Mouse (Mus musculus) CD4-positive, CD25-positive, alpha-beta regulatory T cell, adult 2 months (primary cell): Measurements from ENCODE around the gene Ppm1d.

Experiments
- DNase-seq: peaks from one replicate; pipeline ENCODE4 v3.0.0-alpha.2; 2012; ENCODE audit warnings: low read depth, low spot score

Gene Ppm1d

DNA sequence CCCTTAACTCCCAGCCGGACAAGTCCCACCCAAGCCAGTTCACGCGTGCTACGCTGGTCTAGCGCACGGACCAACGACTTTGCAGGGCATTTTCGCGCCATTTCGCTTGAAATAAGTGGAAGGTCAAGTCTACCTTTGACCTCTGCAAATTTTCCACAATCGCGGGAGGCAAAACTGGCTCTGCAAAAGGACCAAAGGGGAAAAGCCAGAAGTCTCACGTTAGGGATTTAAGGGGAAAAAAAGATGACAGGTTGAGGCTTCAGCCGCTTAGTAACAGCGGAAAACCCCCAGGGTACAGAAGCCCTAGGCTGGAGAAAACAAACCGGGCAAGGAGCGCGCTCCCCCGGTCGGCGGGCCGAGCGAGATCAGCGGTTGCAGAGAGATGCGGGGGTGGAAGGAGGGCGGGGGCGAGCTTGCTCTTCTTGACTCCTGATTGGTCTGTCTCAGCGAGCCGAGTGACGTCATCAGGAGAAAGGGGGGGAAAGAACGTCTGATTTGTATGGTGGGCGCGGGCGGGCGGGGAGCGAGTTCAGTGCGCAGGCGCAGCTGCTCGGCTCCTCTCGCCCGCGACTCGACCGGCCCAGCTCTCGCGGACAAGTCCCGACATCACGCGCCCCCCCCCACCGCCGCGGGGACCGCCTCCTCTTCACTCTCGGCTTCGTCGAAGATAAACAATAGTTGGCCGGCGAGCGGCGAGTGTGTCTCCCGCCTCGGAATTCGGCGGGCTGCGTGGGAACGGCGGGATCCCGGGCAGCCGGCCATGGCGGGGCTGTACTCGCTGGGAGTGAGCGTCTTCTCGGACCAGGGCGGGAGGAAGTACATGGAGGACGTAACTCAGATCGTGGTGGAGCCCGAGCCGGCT is at the start of gene Ppm1d:
TSS of gene Ppm1d (plus strand) at position 532 of the 862 bp plus-strand sequence.
- peak; percentile 100 for DNase-seq

DNA sequence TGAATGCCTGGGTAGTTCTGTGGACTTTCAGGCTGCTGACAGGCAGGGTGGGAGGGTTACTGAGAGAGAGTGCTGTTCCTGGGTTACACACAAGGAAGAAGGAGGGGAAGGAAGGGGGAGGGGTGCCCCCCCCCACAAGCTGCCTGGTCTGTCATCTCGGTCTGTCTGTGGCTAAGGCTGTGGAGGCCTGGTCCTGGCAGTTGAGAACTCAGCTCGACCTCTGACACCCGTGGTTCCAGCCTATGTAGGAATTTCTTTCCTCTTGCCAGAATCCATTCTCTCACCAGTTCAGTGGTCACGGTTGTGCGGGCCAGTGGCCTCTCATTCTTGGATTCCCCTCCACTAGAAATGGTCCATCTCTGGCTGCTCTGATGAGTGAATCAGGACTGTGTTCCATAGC is 46.4 kb upstream of the Ppm1d start:
- no peak for DNase-seq

DNA sequence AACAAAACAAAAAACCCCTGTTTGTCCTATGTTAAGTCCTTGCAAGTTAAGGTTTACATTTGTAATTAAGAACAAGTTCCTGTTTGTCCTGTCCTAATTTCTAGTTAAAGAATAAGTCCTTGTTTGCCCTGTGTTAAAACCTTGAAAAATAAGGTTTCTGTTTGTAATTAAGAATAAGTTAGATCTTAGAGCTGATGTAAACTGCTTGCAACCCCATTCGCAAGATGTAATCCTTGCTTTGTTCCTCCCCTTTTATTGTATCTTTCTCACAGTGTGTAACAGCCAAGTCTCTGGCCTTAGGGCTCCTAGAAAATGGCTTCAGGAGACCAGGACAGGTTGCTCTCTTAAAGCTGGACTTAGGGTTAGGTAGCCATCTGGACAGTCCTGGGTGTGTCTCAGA is 43.7 kb upstream of the Ppm1d start:
- DNase-seq: no peak

DNA sequence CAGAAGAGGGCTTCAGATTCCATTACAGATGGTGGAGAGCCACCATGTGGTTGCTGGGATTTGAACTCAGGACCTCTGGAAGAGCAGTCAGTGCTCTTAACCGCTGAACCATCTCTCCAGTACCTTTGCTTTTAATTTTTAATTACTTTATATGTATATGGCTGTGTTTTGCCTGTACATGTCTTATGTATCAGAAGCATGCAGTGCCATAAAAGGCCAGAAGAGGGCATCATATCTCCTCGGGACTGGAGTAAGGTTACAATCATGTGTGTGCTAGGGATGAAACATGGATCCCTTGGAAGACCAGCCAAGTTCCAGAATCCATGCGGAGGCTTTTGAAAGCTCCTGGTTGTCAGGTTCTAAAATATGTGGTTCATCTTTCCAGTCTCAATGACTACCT is 40.4 kb upstream of the Ppm1d start:
- peak; percentile 81 for DNase-seq

DNA sequence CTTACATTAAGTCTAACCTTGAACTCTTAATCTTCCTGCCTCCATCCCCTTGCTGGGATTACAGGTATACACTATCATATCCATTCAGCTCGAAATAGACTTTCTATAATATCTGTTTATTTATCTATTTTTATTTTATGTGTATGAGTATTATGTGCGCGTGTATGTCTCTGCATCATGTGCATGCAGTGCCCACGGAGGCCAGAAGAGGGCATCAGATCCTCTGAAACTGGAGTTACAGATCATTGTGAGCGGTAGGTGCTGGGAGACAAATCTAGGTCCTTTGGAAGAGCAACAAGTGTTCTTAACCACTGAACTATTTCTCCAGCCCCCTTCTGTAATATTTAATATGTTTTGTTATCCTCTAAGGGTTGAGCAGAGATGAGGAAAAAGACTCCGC is 37.7 kb upstream of the Ppm1d start:
- peak; percentile 38 for DNase-seq

DNA sequence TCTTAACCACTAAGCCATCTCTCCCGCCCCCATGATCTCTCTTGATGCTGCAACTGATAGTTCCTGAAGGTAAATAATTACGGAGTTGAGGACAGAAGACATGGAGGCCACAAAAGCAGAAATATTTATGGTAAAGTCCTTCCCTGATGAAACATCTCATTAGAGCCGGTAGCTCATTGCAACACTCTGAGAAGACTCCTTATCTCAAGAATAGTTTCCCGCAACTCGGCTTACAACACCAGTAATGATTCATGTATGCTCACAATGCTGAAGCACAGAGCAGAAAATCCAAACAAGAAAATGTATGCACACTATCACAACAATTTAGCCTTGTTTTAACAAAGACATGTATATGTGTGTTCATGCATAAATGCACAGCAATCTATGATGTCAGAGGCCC is 35.9 kb upstream of the Ppm1d start:
- no peak for DNase-seq

DNA sequence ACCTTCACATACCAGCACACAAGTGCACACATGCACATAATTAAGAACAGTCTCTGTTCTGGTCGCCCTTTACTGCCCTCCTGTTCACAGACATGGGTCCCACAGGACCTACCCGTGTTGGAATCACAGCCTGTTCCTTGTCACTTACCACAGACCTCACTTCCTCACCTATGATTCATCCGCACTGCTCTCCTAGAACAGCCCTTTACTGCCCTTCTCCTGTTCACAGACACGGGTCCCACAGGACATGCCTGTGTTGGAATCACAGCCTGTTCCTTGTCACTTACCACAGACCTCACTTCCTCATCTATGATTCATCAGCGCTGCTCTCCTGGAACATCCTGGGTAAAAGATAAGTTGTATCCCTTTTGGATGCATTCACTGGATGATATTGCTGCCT is 33.4 kb upstream of the Ppm1d start:
- DNase-seq: no peak

DNA sequence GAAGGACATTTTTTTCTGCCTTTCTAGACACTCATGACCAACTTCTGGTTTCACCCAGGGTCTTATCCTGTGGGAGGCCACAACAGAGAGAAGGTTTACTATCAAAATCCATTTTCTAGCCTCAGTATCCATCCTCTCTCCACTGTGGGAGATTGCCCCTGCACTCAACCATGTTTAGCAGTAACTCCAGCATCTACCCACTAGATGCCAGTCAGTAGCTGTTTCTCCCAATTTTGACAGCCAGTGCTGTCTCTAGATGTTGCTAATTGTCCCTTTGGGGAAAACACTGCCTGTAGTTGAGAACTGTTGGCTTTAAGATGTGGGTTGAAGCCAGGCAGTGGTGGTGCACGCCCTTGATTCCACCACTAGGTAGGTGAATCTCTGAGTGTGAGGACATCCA is 32.9 kb upstream of the Ppm1d start:
- no peak for DNase-seq

DNA sequence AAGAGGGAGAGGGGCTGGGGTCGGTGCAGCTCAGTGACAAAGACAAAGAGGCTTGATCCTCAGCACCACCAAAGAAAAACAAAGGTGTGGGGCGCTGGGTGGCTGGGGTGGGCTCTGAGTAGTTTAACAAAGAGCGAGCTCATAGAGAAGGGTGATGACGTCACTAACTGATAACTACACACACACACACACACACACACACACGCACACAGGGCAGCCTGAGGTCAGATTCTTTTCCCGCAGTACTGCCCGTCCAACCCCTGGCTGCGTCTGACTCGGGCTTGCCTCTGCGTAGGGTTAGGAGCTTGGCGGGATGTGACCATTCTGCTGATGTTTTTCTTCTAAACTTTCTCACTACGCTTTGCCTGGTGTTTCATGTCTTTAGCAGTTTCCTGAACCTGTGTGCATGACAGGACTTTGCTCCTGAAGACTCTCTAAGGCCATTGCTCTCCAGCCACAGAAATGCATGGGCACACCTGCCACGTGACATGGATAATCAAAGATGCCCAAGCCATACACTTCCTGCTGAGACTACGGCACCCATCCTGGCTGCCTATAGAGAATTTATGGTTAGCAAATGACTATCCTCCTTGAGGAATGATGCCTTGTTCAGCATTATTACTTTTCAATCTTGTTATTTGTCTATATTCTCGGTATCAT is 29.7 kb upstream of the Ppm1d start:
- no peak for DNase-seq

DNA sequence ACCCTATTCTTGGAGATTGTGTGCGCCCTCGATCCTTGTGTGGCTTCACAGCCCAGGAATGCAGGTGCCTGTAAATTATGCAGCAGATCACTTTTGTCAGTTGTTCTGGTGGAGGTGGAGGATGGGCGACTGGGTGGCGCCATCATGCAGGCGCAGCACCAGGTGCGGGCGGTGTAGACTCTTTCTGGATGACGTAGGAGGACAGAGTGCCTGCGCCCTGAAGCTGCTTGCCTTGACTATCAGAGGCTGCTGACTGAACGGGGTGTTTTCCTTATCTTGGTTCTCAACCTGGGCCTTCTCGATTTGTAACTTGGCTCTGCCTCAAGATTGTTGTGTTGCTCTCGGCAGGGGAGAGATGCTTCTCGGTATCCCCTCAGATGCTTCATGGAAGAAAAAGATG is 13.1 kb upstream of the Ppm1d start:
- DNase-seq: no peak

DNA sequence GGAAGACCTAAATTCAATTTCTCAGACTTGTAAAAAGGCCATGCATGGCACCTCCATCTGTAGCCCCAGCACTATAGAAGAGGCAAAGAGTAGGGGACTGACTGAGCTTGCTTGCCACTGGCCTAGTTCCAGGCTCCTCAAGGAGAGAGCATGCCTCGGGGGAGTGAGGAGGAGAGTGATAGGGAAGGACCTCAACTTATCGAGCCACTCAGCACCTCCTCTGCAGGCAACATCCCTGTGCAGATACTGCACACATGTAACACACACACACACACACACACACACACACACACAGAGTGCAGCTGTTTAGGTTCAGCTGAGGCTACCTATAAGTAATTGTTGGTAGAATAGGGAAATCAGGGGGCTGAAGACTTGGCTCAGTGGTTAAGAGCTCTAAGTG is 11.2 kb upstream of the Ppm1d start:
- no peak for DNase-seq

DNA sequence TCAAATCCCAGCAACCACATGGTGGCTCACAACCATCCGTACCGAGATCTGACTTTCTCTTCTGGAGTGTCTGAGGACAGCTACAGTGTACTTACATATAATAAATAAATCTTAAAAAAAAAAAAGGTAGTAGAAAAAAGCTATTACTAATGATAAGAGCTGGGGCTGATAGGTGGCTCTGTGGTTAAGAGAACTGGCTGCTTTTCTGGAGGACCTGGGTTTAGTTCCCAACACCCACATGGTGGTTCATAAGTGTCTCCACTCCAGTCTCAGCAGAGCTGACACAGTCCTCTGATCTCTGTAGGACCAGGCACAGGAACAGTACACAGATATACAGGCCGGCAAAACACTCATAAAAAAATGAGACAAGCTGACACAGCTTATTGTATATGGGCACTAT is 9.9 kb upstream of the Ppm1d start:
- no peak for DNase-seq

DNA sequence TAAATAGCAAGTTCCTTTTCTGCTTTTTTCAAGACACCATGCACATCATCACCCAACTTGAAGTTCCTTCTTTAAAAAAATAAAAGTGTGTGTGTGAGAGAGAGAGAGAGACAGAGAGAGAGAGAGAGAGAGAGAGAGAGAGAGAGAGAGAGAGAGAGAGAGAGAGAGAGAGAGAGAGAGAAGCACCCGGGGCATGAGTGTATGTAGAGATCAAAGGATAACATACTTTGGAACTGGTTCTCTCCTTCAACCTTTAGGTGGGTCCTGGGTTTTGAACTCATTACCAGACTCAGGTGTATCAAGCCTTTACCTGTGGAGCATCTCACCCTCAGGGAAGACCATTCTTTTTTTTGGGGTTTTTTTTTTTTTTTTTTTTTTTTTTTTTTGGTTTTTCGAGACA is 9.2 kb upstream of the Ppm1d start:
- no peak for DNase-seq

DNA sequence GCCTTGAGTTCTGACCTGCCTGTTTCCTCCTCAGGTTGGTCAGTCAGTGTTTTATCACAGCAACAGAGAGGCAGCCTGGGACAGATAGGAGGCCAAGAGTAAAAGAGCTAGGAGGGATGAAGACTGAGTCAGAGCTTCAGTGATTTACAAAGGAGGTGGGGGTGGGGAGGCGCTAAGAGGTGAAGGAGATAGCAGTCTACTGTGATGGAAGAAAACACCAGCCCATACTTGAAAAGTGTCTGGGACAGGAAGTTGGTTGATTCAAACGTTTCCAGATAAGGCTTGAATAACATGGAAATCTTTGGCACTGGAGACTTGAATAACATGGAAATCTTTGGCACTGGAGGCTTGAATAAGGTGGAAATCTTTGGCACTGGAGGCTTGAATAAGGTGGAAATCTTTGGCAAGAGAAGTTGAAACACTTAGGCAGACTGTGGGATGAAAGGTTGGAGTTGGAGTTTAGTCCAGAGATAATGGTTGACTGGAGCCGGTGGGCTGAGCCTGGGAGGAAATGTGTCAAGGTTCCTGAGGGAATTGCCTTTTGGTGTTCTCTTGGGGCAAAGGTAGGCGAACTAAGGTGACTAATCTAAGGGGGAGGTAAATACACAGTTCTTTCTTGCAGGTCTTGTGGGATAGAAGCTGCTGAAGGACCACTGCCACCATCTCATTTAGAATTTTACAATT is 4.3 kb upstream of the Ppm1d start:
- no peak for DNase-seq

DNA sequence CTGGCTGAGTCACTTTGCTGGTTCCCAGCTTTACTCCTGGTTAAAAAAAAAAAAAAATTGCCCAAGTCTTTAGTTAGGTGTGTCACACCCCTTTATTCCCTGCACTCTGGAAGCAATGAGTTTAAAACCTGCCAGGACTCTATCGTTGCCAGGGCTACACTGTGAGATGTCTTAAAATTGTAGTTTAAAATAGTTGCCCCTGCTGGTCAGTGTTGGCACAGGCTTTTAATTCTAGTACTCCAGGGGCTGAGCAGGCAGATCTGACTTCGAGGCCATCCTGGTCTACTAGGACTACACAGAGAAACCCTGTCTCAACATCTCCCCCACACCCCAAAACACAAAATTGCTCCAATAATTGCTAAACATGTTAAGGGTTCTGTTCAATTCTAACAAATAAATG is 2.2 kb upstream of the Ppm1d start:
- DNase-seq: peak; percentile 49

DNA sequence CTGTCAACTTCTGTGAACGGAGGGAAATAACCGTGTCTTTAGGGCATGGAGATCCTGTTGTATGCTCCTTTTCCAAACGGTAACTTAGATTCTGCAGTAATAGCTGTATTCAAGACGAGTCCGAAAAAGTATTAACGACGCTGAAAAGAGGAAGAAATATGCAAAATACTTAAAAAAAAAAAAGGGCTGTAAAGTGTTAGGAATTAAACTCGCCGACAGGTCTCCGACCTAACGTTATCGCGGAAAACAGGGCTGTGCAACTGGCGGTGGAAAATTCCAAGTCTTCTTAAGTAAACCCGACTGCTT is 684 bp upstream of the Ppm1d start:
- peak; percentile 15 for DNase-seq

DNA sequence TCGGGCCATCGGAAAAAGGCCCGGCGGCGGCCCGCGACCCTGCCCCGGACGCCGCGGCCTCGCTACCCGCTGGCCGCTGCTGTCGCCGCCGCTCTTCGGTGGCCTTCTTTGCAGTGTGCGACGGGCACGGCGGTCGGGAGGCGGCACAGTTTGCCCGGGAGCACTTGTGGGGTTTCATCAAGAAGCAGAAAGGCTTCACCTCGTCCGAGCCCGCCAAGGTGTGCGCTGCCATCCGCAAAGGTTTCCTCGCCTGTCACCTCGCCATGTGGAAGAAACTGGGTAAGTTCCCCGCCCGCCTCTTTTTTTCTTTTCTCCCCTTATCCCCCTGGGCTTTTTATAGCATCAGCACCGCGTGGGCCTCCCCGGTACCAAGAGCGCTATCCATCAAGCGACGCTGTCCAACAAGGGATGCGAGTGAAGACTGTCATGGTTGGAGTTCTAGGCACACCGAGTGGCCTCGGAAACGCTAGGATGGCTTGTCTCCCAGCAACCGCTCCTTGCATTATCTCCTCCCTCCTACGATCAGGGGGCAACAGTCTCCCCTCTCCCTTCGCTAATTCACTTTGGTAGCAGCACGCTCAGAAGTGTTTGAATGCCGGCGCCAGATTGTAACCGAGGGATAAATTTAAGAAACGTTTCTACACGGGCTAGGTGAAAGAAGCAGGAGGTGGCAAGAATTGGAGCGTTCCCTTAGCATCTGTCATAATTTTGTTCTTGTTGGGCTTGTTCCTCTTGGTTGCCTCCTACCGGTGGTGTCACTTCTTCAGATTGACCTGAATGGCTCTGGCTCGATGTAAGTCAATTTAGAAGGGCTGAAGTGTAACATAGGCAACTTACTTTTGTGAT is 824 bp downstream of the Ppm1d start:
- peak; percentile 83 for DNase-seq

DNA sequence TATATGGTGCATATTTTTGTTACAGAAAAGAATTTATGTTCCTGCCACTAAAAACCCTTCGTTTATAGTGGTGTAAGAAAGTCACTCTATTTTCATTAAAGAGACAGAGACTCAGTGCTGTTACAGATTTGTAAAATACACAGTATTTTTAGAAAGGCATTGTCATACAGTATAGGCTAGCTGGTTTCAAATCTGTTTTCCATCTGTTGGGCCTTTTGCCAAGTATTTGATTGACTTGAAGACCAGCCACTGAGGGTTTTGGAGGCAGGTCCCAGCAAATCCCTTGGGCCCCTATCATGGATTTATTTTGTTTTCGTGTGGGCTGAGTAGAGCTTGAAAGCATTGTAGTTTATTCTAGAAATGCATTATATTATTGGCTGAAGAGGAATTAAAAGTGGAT is 1.8 kb downstream of the Ppm1d start:
- DNase-seq: peak; percentile 32

DNA sequence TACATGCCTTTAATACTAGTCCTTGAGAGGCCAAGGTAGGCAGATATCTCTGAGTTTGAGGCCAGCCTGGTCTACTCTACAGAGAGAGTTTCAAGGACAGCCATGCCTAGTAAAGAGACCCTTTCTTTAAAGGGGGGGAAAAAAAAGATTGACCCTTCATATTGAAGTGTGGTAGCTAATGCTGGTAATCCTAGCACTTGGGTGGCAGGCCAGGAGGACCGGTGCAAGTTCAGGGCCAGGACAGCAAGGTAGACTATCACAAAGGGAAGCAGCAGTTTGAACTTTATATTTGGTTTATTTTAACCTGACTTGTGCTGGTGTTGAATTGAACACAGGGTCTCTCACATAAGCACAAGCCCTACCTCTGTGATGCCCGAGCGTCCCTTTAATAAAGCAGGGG is 2.3 kb downstream of the Ppm1d start:
- DNase-seq: no peak

DNA sequence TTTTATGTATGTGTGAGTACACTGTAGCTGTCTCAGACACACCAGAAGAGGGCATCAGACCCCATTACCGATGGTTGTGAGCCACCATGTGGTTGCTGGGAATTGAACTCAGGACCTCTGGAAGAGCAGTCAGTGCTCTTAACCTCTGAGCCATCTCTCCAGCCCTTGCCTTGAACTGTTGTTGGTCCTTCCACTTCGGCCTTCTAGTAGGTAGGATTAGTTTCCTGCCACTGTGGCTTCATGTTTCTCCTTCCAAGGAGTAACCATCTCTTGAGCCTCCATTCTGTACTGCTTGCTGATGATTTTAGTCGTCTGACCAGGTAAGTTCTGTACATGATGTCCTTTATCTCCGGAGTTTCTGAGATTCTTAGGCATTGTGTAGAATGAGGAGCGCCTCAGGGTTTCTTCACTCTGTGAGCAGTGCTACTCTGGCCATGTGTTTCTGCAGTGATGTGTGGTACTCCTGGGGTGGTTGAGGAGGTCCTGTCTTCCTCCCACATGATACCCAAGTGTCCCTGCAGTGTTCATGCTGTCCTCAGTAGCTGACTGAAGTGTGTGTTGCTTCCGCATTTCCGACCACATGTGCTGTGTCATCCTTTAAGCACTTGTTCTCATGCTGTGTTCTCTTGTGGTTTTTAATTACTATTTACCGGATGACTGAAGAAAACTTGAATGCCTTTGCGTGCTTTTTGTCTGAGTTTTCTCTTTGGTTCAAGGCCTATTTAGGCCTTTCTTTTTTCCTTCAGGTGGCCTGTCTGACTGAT is 12.7 kb downstream of the Ppm1d start:
- DNase-seq: peak; percentile 49

DNA sequence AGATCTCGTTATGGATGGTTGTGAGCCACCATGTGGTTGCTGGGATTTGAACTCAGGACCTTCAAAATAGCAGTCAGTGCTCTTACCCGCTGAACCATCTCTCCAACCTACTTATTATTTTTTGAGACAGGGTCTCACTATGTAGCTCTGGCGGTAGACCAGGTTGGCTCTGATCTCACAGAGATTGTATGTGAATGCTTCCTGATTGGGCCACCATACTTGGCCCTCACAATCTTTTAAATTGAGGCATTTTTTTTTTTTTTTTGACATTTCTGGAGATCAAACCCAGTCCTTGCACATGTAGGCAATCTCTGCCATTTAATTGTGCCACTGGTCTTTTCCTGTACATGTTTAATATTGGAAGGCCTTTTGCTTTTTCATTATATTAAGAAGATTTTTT is 17.7 kb downstream of the Ppm1d start:
- DNase-seq: no peak
